Mouse (Mus musculus) urinary bladder, postnatal 36 days (tissue): ENCODE results near the gene Kcnj5.
A peak's percentile ranks its signal among the peaks of the same experiment; 100 is the strongest.

Experiments
- DNase-seq, 2 experiments: peaks; one replicate each; pipeline ENCODE4 v3.0.0; 2022; ENCODE audit warnings: low spot score in 2 of 2, mixed read lengths in 1 of 2

Gene Kcnj5

GRCm38 (mm10) chr9:32344051-32344450 is at the start of gene Kcnj5:
TSS of gene Kcnj5 (minus strand) at chr9:32344350.
- DNase-seq: no peak

- DNase-seq: no peak
These were observed 48.6 kb upstream of the Kcnj5 start for GRCm38 (mm10) chr9:32392716-32393115.

GRCm38 (mm10) chr9:32391701-32392100 is 47.6 kb upstream of the Kcnj5 start:
- DNase-seq: no peak

GRCm38 (mm10) chr9:32391092-32391491 is 46.9 kb upstream of the Kcnj5 start:
- no peak for DNase-seq

- no peak for DNase-seq
These were observed 44.0 kb upstream of the Kcnj5 start for GRCm38 (mm10) chr9:32388120-32388519.

GRCm38 (mm10) chr9:32384906-32385305 is 40.8 kb upstream of the Kcnj5 start:
- no peak for DNase-seq

GRCm38 (mm10) chr9:32376863-32377590 is 32.9 kb upstream of the Kcnj5 start:
- no peak for DNase-seq

- DNase-seq: no peak
These were observed 31.9 kb upstream of the Kcnj5 start for GRCm38 (mm10) chr9:32376031-32376430.

GRCm38 (mm10) chr9:32373656-32374055 is 29.5 kb upstream of the Kcnj5 start:
- no peak for DNase-seq

- no peak for DNase-seq
These were observed 28.1 kb upstream of the Kcnj5 start, which contains the start of gene Kcnj1 for GRCm38 (mm10) chr9:32372202-32372601. TSS of gene Kcnj1 (plus strand) at chr9:32372493.

- no peak for DNase-seq
These were observed 25.2 kb upstream of the Kcnj5 start for GRCm38 (mm10) chr9:32369388-32369787.

GRCm38 (mm10) chr9:32368812-32369211 is 24.7 kb upstream of the Kcnj5 start:
- no peak for DNase-seq

GRCm38 (mm10) chr9:32360770-32361169 is 16.6 kb upstream of the Kcnj5 start:
- DNase-seq: no peak

GRCm38 (mm10) chr9:32350332-32350731 is 6.2 kb upstream of the Kcnj5 start:
- DNase-seq: peak; percentile 60 to 65

- no peak for DNase-seq
These were observed 5.2 kb upstream of the Kcnj5 start for GRCm38 (mm10) chr9:32349344-32349743.

GRCm38 (mm10) chr9:32348096-32348495 is 3.9 kb upstream of the Kcnj5 start:
- DNase-seq: no peak

GRCm38 (mm10) chr9:32344489-32344888 is 339 bp upstream of the Kcnj5 start:
- no peak for DNase-seq

GRCm38 (mm10) chr9:32342929-32343328 is 1.2 kb downstream of the Kcnj5 start:
- DNase-seq: no peak

GRCm38 (mm10) chr9:32340831-32341230 is 3.3 kb downstream of the Kcnj5 start:
- no peak for DNase-seq

- no peak for DNase-seq
These were observed 8.6 kb downstream of the Kcnj5 start for GRCm38 (mm10) chr9:32335389-32336150.

GRCm38 (mm10) chr9:32331162-32331561 is 13.0 kb downstream of the Kcnj5 start:
- no peak for DNase-seq

GRCm38 (mm10) chr9:32328777-32329176 is 15.4 kb downstream of the Kcnj5 start:
- DNase-seq: no peak

- DNase-seq: no peak
These were observed 20.5 kb downstream of the Kcnj5 start for GRCm38 (mm10) chr9:32323610-32324009.
